Mouse (Mus musculus): ENCODE data around the gene Gpr119.

The Gpr119 gene

GRCm38 (mm10) chrX:48674171-48674570 lies at the start of gene Gpr119:
Gene Gpr119 (minus strand): TSS chrX:48674478.
- DNase-seq (ENCODE audit: low spot score in 2 of 2): no peak

GRCm38 (mm10) chrX:48712846-48713245 lies 38.6 kb upstream of the Gpr119 start:
- no peak for DNase-seq (ENCODE audit: low spot score in 2 of 2)

DNA sequence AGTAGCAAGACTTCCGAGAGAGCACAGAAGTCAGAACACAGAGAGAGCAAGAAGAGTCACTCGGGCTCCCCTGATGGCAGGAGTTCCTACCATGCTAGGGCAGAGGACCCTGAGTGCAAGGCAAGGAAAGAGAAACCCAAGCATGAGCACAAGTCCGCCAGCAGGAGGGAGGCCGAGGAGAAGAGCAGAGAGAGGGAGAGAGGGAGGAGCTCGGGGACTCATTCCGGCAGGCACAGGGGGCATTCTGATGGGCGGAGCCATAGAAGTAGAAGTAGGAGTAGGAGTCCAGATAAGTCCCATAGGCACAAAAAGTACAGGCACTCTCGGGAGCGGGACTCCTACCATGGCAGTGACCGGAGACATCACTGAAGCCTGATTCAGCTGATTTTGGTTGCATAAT lies 35.4 kb upstream of the Gpr119 start:
- DNase-seq (ENCODE audit: low spot score in 2 of 2): no peak

GRCm38 (mm10) chrX:48694864-48695371 lies 20.6 kb upstream of the Gpr119 start, which contains the start of gene Rbmx2:
Gene Rbmx2 (plus strand): TSS chrX:48695004.
- DNase-seq (ENCODE audit: low spot score in 2 of 2): peak; percentile 83 to 87

- DNase-seq (ENCODE audit: low spot score in 2 of 2): peak in 1 of 2 experiments; percentile 4
Observed at GRCm38 (mm10) chrX:48694460-48694859, 20.2 kb upstream of the Gpr119 start.

GRCm38 (mm10) chrX:48683857-48684256 lies 9.6 kb upstream of the Gpr119 start:
- no peak for DNase-seq (ENCODE audit: low spot score in 2 of 2)

DNA sequence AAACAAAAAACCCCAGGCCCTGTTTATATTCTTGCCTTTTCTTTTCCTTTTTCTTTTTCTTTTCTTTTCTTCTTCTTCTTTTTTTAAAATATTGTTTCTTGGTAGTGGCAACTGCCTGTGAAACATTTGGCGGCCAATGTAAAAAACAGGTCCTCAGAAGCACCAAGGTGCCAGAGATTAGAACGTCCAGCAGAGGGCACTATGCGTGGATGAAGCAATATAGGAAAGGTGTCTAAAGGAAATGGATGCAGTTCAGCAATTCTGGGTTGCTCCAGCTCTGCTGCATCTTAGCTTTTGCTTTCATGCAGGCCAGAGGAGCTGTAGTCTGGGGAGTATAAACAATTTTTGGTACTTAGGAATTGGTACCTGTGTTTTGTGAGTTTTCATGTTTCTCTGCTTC lies 9.2 kb upstream of the Gpr119 start:
- DNase-seq (ENCODE audit: low spot score in 2 of 2): peak in 1 of 2 experiments; percentile 40

DNA sequence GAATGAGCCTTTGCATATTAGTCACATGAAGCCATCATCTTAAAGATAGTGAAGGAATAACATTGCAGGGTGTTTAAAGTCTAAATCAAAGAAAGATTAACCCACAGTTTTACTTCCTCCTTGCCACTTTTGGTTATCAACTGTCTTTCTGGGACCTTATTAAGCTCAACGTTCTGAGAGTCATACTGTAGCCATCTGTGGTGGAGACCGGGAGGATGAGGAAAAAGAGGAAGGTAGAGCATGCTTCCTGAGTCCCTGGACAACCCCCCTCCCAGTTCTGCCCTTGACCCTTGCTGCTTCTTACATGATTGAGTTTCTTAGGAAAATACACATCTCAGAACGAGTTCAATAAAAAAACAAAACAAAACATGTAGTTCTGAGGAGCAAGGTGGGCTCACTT lies 2.6 kb downstream of the Gpr119 start:
- no peak for DNase-seq (ENCODE audit: low spot score in 2 of 2)

- DNase-seq (ENCODE audit: low spot score in 2 of 2): no peak
Observed at GRCm38 (mm10) chrX:48669588-48669987, 4.7 kb downstream of the Gpr119 start.

- DNase-seq (ENCODE audit: low spot score in 2 of 2): no peak
Observed at GRCm38 (mm10) chrX:48666807-48667206, 7.5 kb downstream of the Gpr119 start.

DNA sequence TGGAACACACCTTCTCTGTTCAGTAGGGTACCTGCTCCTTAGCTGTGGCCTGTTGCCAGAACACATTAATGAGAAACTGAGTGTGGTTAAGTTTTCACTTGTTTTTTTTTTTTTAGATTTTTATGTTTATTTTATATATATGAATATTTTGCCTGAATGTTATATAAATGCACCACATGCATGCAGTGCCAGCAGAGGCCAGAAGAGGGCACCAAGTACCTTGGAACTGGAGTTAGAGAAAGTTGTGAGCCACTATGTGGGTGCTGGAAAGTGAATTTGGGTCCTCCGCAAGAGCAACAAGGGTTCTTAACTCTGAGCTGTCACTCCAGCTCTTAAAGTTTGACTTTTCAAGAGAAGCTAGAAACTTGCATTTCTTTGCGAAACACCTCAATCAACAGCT lies 30.2 kb downstream of the Gpr119 start:
- peak in 1 of 2 experiments; percentile 21 for DNase-seq (ENCODE audit: low spot score in 2 of 2)

DNA sequence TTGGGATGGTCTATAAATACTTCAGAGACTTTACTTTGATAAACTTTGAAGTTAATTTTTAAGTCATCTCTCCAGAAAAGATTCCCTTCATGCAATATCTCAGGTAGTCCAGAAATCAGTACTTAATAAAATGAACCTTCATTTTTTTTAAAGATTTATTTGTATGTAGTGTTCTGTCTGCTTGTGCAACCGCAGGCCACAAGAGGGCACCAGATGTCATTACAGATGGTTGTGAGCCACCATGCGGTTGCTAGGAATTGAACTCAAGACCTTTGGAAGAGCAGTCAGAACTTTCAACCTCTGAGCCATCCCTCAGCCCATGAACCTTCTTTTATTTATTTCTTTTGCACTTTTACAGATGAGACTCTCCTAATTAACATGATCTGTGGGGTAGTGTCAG lies 37.2 kb downstream of the Gpr119 start:
- no peak for DNase-seq (ENCODE audit: low spot score in 2 of 2)

DNA sequence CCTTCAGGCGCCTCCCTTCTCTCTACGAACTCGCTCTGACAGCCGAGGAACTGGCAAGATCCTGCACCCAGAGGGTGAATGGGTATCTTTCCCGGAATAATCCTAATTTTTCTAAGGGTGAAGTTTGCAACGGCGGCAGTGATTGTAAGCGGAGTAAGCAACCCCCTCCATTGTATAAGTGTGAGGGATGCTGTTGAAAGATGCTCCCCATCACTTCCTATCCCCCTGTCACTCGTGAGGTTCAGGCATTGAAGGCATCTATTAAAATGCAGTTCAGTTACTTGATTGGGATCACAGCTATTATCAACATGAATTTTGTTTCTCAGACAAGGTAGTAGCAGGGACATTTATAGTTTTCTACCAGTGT lies 50.2 kb downstream of the Gpr119 start:
- no peak for DNase-seq (ENCODE audit: low spot score in 2 of 2)

GRCm38 (mm10) chrX:48623379-48624053 lies 50.8 kb downstream of the Gpr119 start, which contains the start of gene Slc25a14:
Gene Slc25a14 (plus strand): TSS chrX:48623413.
- peak; percentile 68 to 70 for DNase-seq (ENCODE audit: low spot score in 2 of 2)

DNA sequence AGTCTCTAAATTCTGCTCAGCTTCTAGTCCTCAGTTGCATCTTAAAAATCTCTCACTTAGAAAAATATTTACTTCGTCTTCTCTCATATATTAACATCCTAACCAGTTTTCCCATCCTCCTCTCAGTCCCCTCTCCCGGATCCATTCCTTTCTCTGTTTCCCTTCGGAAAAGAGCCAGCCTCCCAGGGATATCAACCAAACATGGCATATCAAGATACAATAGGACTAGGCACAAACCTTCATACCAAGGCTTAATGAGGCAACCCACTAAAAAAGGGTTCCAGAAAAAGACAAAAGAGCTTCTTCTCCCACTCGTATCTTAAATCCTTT lies 51.3 kb downstream of the Gpr119 start:
- DNase-seq (ENCODE audit: low spot score in 2 of 2): no peak
